Mouse (Mus musculus): ENCODE measurements around the gene Tgm4. TPM values are rescaled to one million over a fixed set of nuclear protein-coding genes. Genes with fewer than 3 reads are reported as not detected.

The Tgm4 gene
- polyA plus RNA-seq, 1 experiment from 2014 or later, result 0.44 TPM

DNA sequence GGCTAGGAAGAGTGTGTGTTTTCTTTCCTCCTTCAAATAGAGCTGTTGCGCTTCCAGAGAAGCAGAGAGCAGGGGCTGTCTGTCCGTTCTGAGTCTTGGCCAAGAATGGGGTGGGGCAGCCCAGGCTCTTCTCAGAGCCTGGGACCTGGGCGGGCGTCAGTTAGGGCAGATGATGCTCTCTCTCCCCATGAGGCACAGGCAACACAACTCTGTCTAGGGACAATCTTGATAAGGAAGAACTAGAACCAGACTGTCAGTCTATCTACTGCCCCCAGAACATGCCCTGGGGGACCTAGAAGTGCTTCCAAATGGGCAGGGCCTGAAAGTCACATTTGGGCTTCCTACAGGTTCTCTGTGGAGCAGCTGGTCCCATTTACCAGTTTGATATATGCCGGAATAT, 44.6 kb downstream of the Tgm4 start:
- no peak for DNase-seq (ENCODE audit: low spot score)
- no peak overlapping the region for H3K4me3 ChIP-seq (ENCODE audit: low read depth, low read length)
- 85% methylated on average over 5 of the region's 5 CpGs for WGBS
- H3K4me1 ChIP-seq (replicated peaks; ENCODE audit: control insufficient read depth, insufficient read depth), result no peaks in the 10 kb centered on the region
- no peak for ATAC-seq (ENCODE audit: low FRiP score, low TSS enrichment)
- no peak overlapping the region for H3K27ac ChIP-seq (replicated peaks)
- H3K9ac ChIP-seq (ENCODE audit: low read length), result no peak overlapping the region
- H3K4me2 ChIP-seq (replicated peaks; ENCODE audit: low read depth), result no peak overlapping the region
- H3K36me3 ChIP-seq (ENCODE audit: control insufficient read depth, insufficient read depth, low read length), result peaks cover 38% of the 10 kb centered on the region
- no peaks in the 10 kb centered on the region for H3K9me3 ChIP-seq (ENCODE audit: control insufficient read depth, low read length)
- no peak for TF ChIP-seq EP300 (optimal IDR thresholded peaks at IDR 0.05)
- no peak for TF ChIP-seq CTCF (IDR thresholded peaks at IDR 0.05; ENCODE audit: low read depth)
- no peaks in the 10 kb centered on the region for H3K27me3 ChIP-seq (ENCODE audit: control insufficient read depth, insufficient read depth, low read length)

DNA sequence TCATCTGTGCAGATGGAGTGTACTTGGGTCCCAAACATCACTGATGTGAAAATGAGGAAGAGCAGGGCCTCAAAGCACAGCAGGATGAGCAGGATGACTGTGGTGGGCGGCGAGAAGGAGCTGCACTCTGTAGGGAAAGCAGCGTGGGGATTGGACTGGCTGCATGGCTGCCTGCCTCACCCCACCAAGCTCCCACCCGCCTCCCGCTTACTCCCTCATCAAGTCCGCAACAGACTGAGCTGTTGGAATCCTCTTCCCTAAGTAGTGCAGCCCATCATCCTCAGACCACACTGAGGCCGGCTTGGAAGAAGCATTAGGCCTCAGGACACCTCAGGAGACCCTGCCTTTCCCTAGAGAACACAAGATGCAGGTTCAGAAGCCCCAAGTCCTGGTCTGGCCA, 45.8 kb downstream of the Tgm4 start:
- TF ChIP-seq CTCF (IDR thresholded peaks at IDR 0.05; ENCODE audit: low read depth) (no peak), EP300 (optimal IDR thresholded peaks at IDR 0.05) (no peak)
- Histone ChIP-seq H3K27ac (replicated peaks) (no peak overlapping the region), H3K9ac (ENCODE audit: low read length) (no peak overlapping the region), H3K4me1 (replicated peaks; ENCODE audit: control insufficient read depth, insufficient read depth) (no peaks in the 10 kb centered on the region), H3K9me3 (ENCODE audit: control insufficient read depth, low read length) (no peaks in the 10 kb centered on the region), H3K4me2 (replicated peaks; ENCODE audit: low read depth) (no peak overlapping the region), H3K4me3 (ENCODE audit: low read depth, low read length) (no peak overlapping the region), H3K36me3 (ENCODE audit: control insufficient read depth, insufficient read depth, low read length) (peaks cover 44% of the 10 kb centered on the region), H3K27me3 (ENCODE audit: control insufficient read depth, insufficient read depth, low read length) (no peaks in the 10 kb centered on the region)
- 86% methylated on average over 7 of the region's 7 CpGs for WGBS
- ATAC-seq (ENCODE audit: low FRiP score, low TSS enrichment), result no peak
- DNase-seq (ENCODE audit: low spot score), result no peak

DNA sequence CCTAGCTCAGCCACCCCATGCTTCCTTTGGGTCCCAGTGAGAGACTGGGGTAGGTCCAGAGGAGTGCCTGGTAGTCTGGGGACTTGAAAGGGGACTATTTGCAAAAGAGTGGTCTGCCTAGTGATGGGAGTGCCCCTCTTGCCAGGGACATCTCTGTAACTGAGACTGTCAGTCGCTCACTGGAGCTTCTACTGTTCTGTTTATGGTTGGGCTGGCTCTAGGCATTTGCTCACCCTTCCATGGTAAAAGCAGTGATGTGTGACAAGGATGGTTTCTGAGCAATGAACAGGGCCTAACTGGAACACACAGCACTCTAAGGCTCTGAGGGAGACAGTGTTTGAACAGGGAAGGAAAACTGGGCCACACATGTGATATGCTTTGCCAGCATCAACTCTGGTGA, 46.3 kb downstream of the Tgm4 start:
- no peaks in the 10 kb centered on the region for H3K4me1 ChIP-seq (replicated peaks; ENCODE audit: control insufficient read depth, insufficient read depth)
- H3K9ac ChIP-seq (ENCODE audit: low read length), result no peak overlapping the region
- H3K4me3 ChIP-seq (ENCODE audit: low read depth, low read length), result no peak overlapping the region
- H3K9me3 ChIP-seq (ENCODE audit: control insufficient read depth, low read length), result no peaks in the 10 kb centered on the region
- peaks cover 47% of the 10 kb centered on the region for H3K36me3 ChIP-seq (ENCODE audit: control insufficient read depth, insufficient read depth, low read length)
- TF ChIP-seq CTCF (IDR thresholded peaks at IDR 0.05; ENCODE audit: low read depth) (no peak), EP300 (optimal IDR thresholded peaks at IDR 0.05) (no peak)
- 80% methylated on average over 1 of the region's 1 CpGs for WGBS
- H3K4me2 ChIP-seq (replicated peaks; ENCODE audit: low read depth), result no peak overlapping the region
- no peak for DNase-seq (ENCODE audit: low spot score)
- ATAC-seq (ENCODE audit: low FRiP score, low TSS enrichment), result no peak
- no peaks in the 10 kb centered on the region for H3K27me3 ChIP-seq (ENCODE audit: control insufficient read depth, insufficient read depth, low read length)
- no peak overlapping the region for H3K27ac ChIP-seq (replicated peaks)

DNA sequence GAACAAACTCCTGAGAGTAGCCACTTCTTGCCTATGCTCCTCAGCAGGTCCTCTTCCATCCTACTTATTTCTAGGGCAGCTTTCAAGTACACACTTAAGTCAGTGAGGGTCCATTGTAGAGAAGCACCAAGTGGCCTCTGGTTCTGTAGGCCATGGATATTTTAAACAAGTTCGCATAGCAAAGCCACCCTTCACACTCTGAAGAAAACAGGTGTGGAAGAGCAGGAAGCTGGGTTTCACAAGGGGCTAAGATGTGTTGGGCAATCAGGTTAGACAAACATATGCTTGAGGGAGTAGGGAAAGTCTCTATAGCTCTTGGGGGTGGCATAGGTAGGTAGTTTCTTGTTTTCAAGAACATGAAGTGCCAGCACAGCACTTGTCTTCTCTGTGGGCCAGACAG, 50.8 kb downstream of the Tgm4 start:
- Histone ChIP-seq H3K27ac (replicated peaks) (no peak overlapping the region), H3K9ac (ENCODE audit: low read length) (no peak overlapping the region), H3K27me3 (ENCODE audit: control insufficient read depth, insufficient read depth, low read length) (no peaks in the 10 kb centered on the region), H3K36me3 (ENCODE audit: control insufficient read depth, insufficient read depth, low read length) (peaks cover 37% of the 10 kb centered on the region), H3K4me3 (ENCODE audit: low read depth, low read length) (no peak overlapping the region), H3K4me1 (replicated peaks; ENCODE audit: control insufficient read depth, insufficient read depth) (no peaks in the 10 kb centered on the region), H3K4me2 (replicated peaks; ENCODE audit: low read depth) (no peak overlapping the region), H3K9me3 (ENCODE audit: control insufficient read depth, low read length) (no peaks in the 10 kb centered on the region)
- DNase-seq (ENCODE audit: low spot score) (no peak), ATAC-seq (ENCODE audit: low FRiP score, low TSS enrichment) (no peak)
- WGBS, result 73% methylated on average over 1 of the region's 1 CpGs
- TF ChIP-seq CTCF (IDR thresholded peaks at IDR 0.05; ENCODE audit: low read depth) (no peak), EP300 (optimal IDR thresholded peaks at IDR 0.05) (no peak)

DNA sequence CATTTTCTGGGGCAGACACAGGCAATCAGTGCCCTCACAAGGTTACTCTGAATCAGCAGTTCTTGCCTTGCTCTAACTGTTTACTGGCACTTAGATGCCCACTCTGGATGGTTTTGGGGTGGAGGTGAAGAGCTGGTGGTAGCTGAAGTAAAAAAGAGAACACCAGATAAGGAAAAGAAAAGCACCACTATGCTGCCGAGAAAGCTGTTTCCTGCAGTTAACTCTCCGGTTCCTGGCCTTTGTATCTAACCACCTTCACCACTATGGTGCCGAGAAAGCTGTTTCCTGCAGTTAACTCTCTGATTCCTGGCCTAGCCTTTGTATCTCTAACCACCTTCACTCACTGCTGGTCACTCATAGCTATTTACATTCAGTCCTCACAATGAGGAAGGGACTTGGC, 53.0 kb downstream of the Tgm4 start:
- H3K36me3 ChIP-seq (ENCODE audit: control insufficient read depth, insufficient read depth, low read length), result peaks cover 31% of the 10 kb centered on the region
- H3K4me3 ChIP-seq (ENCODE audit: low read depth, low read length), result no peak overlapping the region
- H3K4me1 ChIP-seq (replicated peaks; ENCODE audit: control insufficient read depth, insufficient read depth), result no peaks in the 10 kb centered on the region
- WGBS, result 53% methylated on average over 3 of the region's 3 CpGs
- no peaks in the 10 kb centered on the region for H3K27me3 ChIP-seq (ENCODE audit: control insufficient read depth, insufficient read depth, low read length)
- no peak overlapping the region for H3K27ac ChIP-seq (replicated peaks)
- ATAC-seq (ENCODE audit: low FRiP score, low TSS enrichment), result no peak
- no peak for TF ChIP-seq EP300 (optimal IDR thresholded peaks at IDR 0.05)
- TF ChIP-seq CTCF (IDR thresholded peaks at IDR 0.05; ENCODE audit: low read depth), result no peak
- no peak for DNase-seq (ENCODE audit: low spot score)
- no peaks in the 10 kb centered on the region for H3K9me3 ChIP-seq (ENCODE audit: control insufficient read depth, low read length)
- no peak overlapping the region for H3K9ac ChIP-seq (ENCODE audit: low read length)
- no peak overlapping the region for H3K4me2 ChIP-seq (replicated peaks; ENCODE audit: low read depth)

DNA sequence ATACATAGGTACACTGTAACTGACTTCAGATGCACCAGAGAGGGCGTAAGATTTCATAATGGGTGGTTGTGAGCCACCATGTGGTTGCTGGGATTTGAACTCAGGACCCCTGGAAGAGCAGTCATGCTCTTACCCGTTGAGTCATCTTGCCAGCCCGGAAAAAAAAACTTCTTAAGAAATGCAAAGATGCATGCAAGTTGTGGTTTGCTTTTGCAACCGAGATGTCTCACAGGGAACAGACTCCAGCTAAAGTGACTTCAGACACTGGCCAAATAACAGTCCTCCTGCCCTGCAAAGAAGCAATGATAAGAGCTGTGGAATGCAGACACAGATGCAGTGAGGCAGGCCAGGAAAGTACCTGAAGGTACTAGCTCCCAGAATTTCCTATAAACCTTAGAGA, 56.3 kb downstream of the Tgm4 start:
- Histone ChIP-seq H3K4me1 (replicated peaks; ENCODE audit: control insufficient read depth, insufficient read depth) (no peaks in the 10 kb centered on the region), H3K4me2 (replicated peaks; ENCODE audit: low read depth) (no peak overlapping the region), H3K27ac (replicated peaks) (no peak overlapping the region), H3K9me3 (ENCODE audit: control insufficient read depth, low read length) (no peaks in the 10 kb centered on the region), H3K4me3 (ENCODE audit: low read depth, low read length) (no peak overlapping the region), H3K9ac (ENCODE audit: low read length) (no peak overlapping the region), H3K36me3 (ENCODE audit: control insufficient read depth, insufficient read depth, low read length) (peaks cover 18% of the 10 kb centered on the region), H3K27me3 (ENCODE audit: control insufficient read depth, insufficient read depth, low read length) (no peaks in the 10 kb centered on the region)
- DNase-seq (ENCODE audit: low spot score) (no peak), ATAC-seq (ENCODE audit: low FRiP score, low TSS enrichment) (no peak)
- no peak for TF ChIP-seq CTCF (IDR thresholded peaks at IDR 0.05; ENCODE audit: low read depth)
- TF ChIP-seq EP300 (optimal IDR thresholded peaks at IDR 0.05), result no peak
- WGBS, result 79% methylated on average over 4 of the region's 4 CpGs
